Mouse (Mus musculus): ENCODE data around the gene Cnr2. TPM values are rescaled to one million over a fixed set of nuclear protein-coding genes. Genes with fewer than 3 reads are reported as not detected.

The Cnr2 gene
- polyA plus RNA-seq, 1 experiment from 2014 or later: 0.25 TPM

- 72% methylated on average over 4 of the region's 4 CpGs for WGBS
- ATAC-seq (ENCODE audit: low read depth): no peak
Measured at GRCm38 (mm10) chr4:135892884-135893283, 2.3 kb upstream of the Cnr2 start.

GRCm38 (mm10) chr4:135896157-135896556, 963 bp downstream of the Cnr2 start:
- no peaks in the 10 kb centered on the region for H3K27me3 ChIP-seq
- 83% methylated on average over 6 of the region's 6 CpGs for WGBS
- no peak for ATAC-seq (ENCODE audit: low read depth)
- H3K4me1 ChIP-seq (replicated peaks): no peaks in the 10 kb centered on the region
- no peak overlapping the region for H3K9ac ChIP-seq
- H3K27ac ChIP-seq (replicated peaks): no peak overlapping the region
- no peaks in the 10 kb centered on the region for H3K36me3 ChIP-seq
- no peak overlapping the region for H3K4me2 ChIP-seq
- no peaks in the 10 kb centered on the region for H3K9me3 ChIP-seq
- H3K4me3 ChIP-seq: no peak overlapping the region

More at GRCm38 (mm10) chr4:135892884-135893283, 2.3 kb upstream of the Cnr2 start:
- Histone ChIP-seq H3K27ac (replicated peaks) (no peak overlapping the region), H3K4me2 (no peak overlapping the region), H3K36me3 (no peaks in the 10 kb centered on the region), H3K4me3 (no peak overlapping the region), H3K4me1 (replicated peaks) (no peaks in the 10 kb centered on the region), H3K27me3 (no peaks in the 10 kb centered on the region), H3K9me3 (no peaks in the 10 kb centered on the region), H3K9ac (no peak overlapping the region)

GRCm38 (mm10) chr4:135898380-135899049, 3.3 kb downstream of the Cnr2 start:
- 78% methylated on average over 9 of the region's 9 CpGs for WGBS
- H3K9me3 ChIP-seq: no peaks in the 10 kb centered on the region
- ATAC-seq (ENCODE audit: low read depth): no peak
- no peaks in the 10 kb centered on the region for H3K36me3 ChIP-seq
- H3K4me3 ChIP-seq: no peak overlapping the region
- H3K27me3 ChIP-seq: no peaks in the 10 kb centered on the region
- no peaks in the 10 kb centered on the region for H3K4me1 ChIP-seq (replicated peaks)
- H3K9ac ChIP-seq: no peak overlapping the region
- H3K27ac ChIP-seq (replicated peaks): no peak overlapping the region
- no peak overlapping the region for H3K4me2 ChIP-seq

DNA sequence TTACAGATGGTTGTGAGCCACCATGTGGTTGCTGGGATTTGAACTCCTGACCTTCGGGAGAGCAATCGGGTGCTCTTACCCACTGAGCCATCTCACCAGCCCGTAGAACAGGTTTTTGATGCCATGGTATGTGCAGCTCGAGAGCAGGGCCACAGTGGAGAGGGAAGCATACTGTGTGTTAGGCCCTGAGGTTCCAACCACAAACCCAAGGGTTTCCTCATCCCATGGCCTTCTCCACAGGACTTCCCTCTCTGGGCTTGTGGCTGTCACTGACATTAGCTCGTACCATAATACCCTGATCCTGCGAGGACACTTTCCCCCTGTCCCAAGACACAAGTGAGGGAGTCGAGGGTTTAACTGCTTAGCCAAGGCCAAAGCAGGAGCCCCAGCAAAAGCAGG, 3.9 kb downstream of the Cnr2 start:
- Histone ChIP-seq H3K4me1 (replicated peaks) (no peaks in the 10 kb centered on the region), H3K27ac (replicated peaks) (no peak overlapping the region), H3K4me2 (no peak overlapping the region), H3K9me3 (no peaks in the 10 kb centered on the region), H3K27me3 (no peaks in the 10 kb centered on the region), H3K4me3 (no peak overlapping the region), H3K36me3 (no peaks in the 10 kb centered on the region), H3K9ac (no peak overlapping the region)
- no peak for ATAC-seq (ENCODE audit: low read depth)
- 88% methylated on average over 7 of the region's 7 CpGs for WGBS

- 73% methylated on average over 5 of the region's 5 CpGs for WGBS
- H3K27me3 ChIP-seq: no peaks in the 10 kb centered on the region
- no peak overlapping the region for H3K27ac ChIP-seq (replicated peaks)
Measured at GRCm38 (mm10) chr4:135900008-135900407, 4.8 kb downstream of the Cnr2 start.

DNA sequence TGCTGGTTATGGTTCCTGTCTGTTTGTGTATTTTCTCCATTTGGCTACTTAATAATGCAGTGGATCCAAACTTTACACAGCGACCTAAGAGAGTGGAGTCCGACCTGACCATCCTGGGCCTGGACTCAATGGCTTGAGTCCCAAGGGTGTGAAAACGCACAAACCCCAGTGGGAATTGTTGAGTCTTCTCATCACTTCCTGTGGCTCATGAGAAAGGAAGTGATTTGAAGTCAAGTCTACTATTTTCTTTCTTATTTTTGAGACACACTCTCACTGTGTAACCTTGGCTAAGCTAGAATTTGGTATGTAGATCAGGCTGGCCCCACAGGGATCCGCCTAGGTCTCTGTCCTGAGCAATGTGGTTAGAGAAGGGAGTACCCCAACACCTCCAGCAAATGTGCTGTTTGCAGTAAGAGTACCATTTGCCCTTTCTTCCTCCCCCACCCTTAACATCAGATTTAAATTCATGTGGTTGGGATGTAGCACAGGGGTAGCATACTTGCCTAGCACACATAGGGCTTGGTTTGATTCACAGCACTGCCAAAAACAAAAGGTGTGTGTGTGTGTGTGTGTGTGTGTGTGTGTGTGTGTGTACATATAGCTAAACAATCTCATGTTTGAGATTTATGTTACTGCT, 7.5 kb downstream of the Cnr2 start:
- no peaks in the 10 kb centered on the region for H3K4me1 ChIP-seq (replicated peaks)
- ATAC-seq (ENCODE audit: low read depth): no peak
- WGBS: 88% methylated on average over 4 of the region's 4 CpGs
- no peaks in the 10 kb centered on the region for H3K27me3 ChIP-seq
- no peaks in the 10 kb centered on the region for H3K9me3 ChIP-seq
- no peak overlapping the region for H3K9ac ChIP-seq
- no peak overlapping the region for H3K4me2 ChIP-seq
- H3K27ac ChIP-seq (replicated peaks): no peak overlapping the region
- no peak overlapping the region for H3K4me3 ChIP-seq
- H3K36me3 ChIP-seq: no peaks in the 10 kb centered on the region

More at GRCm38 (mm10) chr4:135900008-135900407, 4.8 kb downstream of the Cnr2 start:
- Histone ChIP-seq H3K4me1 (replicated peaks) (no peaks in the 10 kb centered on the region), H3K4me2 (no peak overlapping the region), H3K9me3 (no peaks in the 10 kb centered on the region), H3K9ac (no peak overlapping the region), H3K4me3 (no peak overlapping the region), H3K36me3 (no peaks in the 10 kb centered on the region)
- ATAC-seq (ENCODE audit: low read depth): no peak

GRCm38 (mm10) chr4:135904810-135905209, 9.6 kb downstream of the Cnr2 start:
- H3K4me2 ChIP-seq: no peak overlapping the region
- no peaks in the 10 kb centered on the region for H3K4me1 ChIP-seq (replicated peaks)
- WGBS: 70% methylated on average over 1 of the region's 1 CpGs

GRCm38 (mm10) chr4:135906633-135907032, 11.4 kb downstream of the Cnr2 start:
- Histone ChIP-seq H3K27me3 (no peaks in the 10 kb centered on the region), H3K4me2 (no peak overlapping the region), H3K9me3 (no peaks in the 10 kb centered on the region), H3K27ac (replicated peaks) (no peak overlapping the region), H3K4me1 (replicated peaks) (0 out of 2 replicates have a peak, but pooled peaks cover 2% of the 10 kb centered on the region), H3K36me3 (no peaks in the 10 kb centered on the region), H3K9ac (no peak overlapping the region), H3K4me3 (no peak overlapping the region)
- 81% methylated on average over 3 of the region's 3 CpGs for WGBS
- ATAC-seq (ENCODE audit: low read depth): no peak

More at GRCm38 (mm10) chr4:135904810-135905209, 9.6 kb downstream of the Cnr2 start:
- H3K27ac ChIP-seq (replicated peaks): no peak overlapping the region
- no peaks in the 10 kb centered on the region for H3K9me3 ChIP-seq
- H3K27me3 ChIP-seq: no peaks in the 10 kb centered on the region
- H3K9ac ChIP-seq: no peak overlapping the region
- ATAC-seq (ENCODE audit: low read depth): no peak
- no peaks in the 10 kb centered on the region for H3K36me3 ChIP-seq
- no peak overlapping the region for H3K4me3 ChIP-seq

GRCm38 (mm10) chr4:135909326-135910066, 14.3 kb downstream of the Cnr2 start:
- Histone ChIP-seq H3K4me3 (no peak overlapping the region), H3K9me3 (no peaks in the 10 kb centered on the region), H3K4me2 (no peak overlapping the region), H3K4me1 (replicated peaks) (peaks cover 13% of the 10 kb centered on the region), H3K36me3 (no peaks in the 10 kb centered on the region), H3K27me3 (no peaks in the 10 kb centered on the region), H3K9ac (no peak overlapping the region), H3K27ac (replicated peaks) (no peak overlapping the region)
- 77% methylated on average over 13 of the region's 13 CpGs for WGBS
- no peak for ATAC-seq (ENCODE audit: low read depth)

DNA sequence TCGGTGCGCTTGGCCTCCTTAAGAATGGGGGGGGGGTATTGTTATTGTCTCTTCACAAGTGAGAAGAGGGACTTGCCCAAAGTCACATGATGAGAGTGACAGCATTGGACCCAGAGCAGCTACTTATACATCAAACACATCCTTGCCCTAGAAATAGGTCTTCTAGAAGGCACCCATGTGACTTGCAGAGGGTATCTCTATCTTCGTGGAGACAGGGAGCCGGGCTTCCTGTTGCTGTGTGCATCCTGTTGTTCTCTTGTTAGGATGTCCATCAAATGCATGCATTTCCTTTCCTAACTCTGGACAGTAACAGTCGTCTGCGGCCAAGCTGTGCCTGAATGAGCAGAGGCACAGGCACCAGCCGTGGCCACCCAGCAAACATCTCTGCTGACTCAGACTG, 16.3 kb downstream of the Cnr2 start:
- peaks cover 13% of the 10 kb centered on the region for H3K4me1 ChIP-seq (replicated peaks)
- H3K9ac ChIP-seq: no peak overlapping the region
- WGBS: 74% methylated on average over 7 of the region's 7 CpGs
- ATAC-seq (ENCODE audit: low read depth): no peak
- H3K4me2 ChIP-seq: no peak overlapping the region
- H3K27me3 ChIP-seq: no peaks in the 10 kb centered on the region
- no peak overlapping the region for H3K27ac ChIP-seq (replicated peaks)
- no peaks in the 10 kb centered on the region for H3K36me3 ChIP-seq
- no peaks in the 10 kb centered on the region for H3K9me3 ChIP-seq
- H3K4me3 ChIP-seq: no peak overlapping the region

- Histone ChIP-seq H3K36me3 (no peaks in the 10 kb centered on the region), H3K27me3 (no peaks in the 10 kb centered on the region), H3K9me3 (no peaks in the 10 kb centered on the region), H3K27ac (replicated peaks) (peak overlapping the region; percentile 62; the same call in 1 of the 2 replicates), H3K4me3 (no peak overlapping the region), H3K4me2 (no peak overlapping the region), H3K9ac (no peak overlapping the region), H3K4me1 (replicated peaks) (peaks cover 13% of the 10 kb centered on the region)
- WGBS: 53% methylated on average over 3 of the region's 3 CpGs
- ATAC-seq (ENCODE audit: low read depth): no peak
Measured at GRCm38 (mm10) chr4:135912164-135912563, 17.0 kb downstream of the Cnr2 start.

GRCm38 (mm10) chr4:135912835-135913234, 17.6 kb downstream of the Cnr2 start:
- H3K9me3 ChIP-seq: no peaks in the 10 kb centered on the region
- no peaks in the 10 kb centered on the region for H3K36me3 ChIP-seq
- no peaks in the 10 kb centered on the region for H3K27me3 ChIP-seq
- ATAC-seq (ENCODE audit: low read depth): peak; percentile 86
- peak overlapping the region; percentile 62 for H3K27ac ChIP-seq (replicated peaks)
- no peak overlapping the region for H3K4me2 ChIP-seq
- H3K9ac ChIP-seq: no peak overlapping the region
- H3K4me1 ChIP-seq (replicated peaks): peaks cover 13% of the 10 kb centered on the region
- 13% methylated on average over 3 of the region's 3 CpGs for WGBS
- H3K4me3 ChIP-seq: no peak overlapping the region
